Mouse (Mus musculus): ENCODE data around the gene Eya3. TPM values are rescaled to one million over a fixed set of nuclear protein-coding genes. Genes with fewer than 3 reads are reported as not detected.

The Eya3 gene
- polyA plus RNA-seq, 1 experiment = 78.7 TPM

DNA sequence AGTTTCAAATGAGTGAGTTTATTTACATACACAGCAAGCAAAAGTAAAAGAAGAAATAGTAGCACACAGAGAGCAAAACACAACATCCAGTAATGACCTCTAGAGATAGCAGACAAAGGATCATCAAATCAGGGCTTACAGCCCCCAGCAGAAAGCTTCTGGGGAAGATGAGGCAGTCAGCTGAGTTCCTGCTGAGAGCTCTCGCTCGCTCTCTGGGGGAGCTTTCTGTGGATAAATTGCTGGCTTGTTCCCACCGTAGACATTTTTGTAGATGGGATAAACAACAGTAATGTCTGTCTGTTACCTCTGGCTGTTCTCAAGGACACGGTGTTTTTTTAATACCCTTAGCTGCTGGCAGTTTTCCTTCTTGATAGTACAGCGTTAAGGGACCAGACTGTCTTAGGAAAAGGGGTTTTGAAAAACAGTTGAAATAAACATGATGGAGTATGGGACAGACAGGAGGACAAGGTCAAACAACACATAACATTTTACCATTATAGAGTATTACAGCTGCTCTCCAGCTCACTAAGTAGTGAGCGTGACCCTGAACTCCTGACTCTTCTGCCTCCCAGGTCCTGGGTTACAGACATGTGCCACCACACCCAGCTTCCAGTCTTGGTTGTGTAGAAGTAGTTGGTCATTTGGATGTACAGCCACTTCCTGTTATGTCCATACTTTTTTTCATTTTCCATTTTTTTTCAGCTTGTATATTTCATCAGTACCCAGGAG, 10.6 kb downstream of the Eya3 start:
- no peaks in the 10 kb centered on the region for H3K9me3 ChIP-seq (replicated peaks; ENCODE audit: control insufficient read depth, insufficient read depth, low read length, poor library complexity, severe bottlenecking)
- peak overlapping the region; percentile 53 for H3K9ac ChIP-seq (ENCODE audit: low read depth, poor library complexity, severe bottlenecking)
- H3K27ac ChIP-seq (ENCODE audit: insufficient read depth, low read length) = peak overlapping the region; percentile 76
- TF ChIP-seq CTCF (IDR thresholded peaks at IDR 0.05; ENCODE audit: low read depth, low read length) (no peak), EP300 (IDR thresholded peaks at IDR 0.05; ENCODE audit: insufficient read depth, low read depth, low read length) (peak; percentile 41; the same call in 1 of the 2 replicates), POLR2A (IDR thresholded peaks at IDR 0.05; ENCODE audit: insufficient read depth, low read length) (no peak)
- no peaks in the 10 kb centered on the region for H3K36me3 ChIP-seq (ENCODE audit: control insufficient read depth, insufficient read depth, low read length, poor library complexity, severe bottlenecking)
- peaks cover 11% of the 10 kb centered on the region for H3K4me1 ChIP-seq (ENCODE audit: control insufficient read depth, insufficient read depth, low read length)
- H3K4me3 ChIP-seq (ENCODE audit: low read depth, low read length) = no peak overlapping the region
- H3K27me3 ChIP-seq (ENCODE audit: control insufficient read depth, insufficient read depth, low read length, poor library complexity, severe bottlenecking) = no peaks in the 10 kb centered on the region

DNA sequence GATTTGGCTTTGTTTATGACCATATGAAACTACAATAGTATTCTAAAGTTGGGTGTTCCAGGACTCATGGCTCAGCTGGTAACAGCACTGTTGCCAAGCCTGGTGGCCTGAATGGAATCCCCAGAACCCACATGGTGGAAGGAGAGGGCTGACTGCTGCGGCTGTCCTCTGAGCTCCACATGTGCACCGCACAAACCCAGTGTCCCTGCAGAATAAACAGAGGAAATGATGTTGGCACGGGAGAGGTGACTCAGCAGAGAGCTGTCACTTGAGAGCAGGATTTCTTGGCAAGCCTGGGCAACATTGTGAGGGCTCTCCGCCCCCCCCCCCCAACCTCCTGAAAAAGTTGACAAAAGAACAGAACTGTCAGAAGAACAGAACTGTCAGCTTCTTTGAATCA, 14.1 kb downstream of the Eya3 start:
- H3K4me3 ChIP-seq (ENCODE audit: low read depth, low read length) = no peak overlapping the region
- H3K9me3 ChIP-seq (replicated peaks; ENCODE audit: control insufficient read depth, insufficient read depth, low read length, poor library complexity, severe bottlenecking) = no peaks in the 10 kb centered on the region
- 0 out of 2 replicates have a peak overlapping the region, but pooled peaks have one; percentile 25 for H3K27ac ChIP-seq (ENCODE audit: insufficient read depth, low read length)
- no peak for TF ChIP-seq CTCF (IDR thresholded peaks at IDR 0.05; ENCODE audit: low read depth, low read length)
- H3K4me1 ChIP-seq (ENCODE audit: control insufficient read depth, insufficient read depth, low read length) = peaks cover 10% of the 10 kb centered on the region
- H3K36me3 ChIP-seq (ENCODE audit: control insufficient read depth, insufficient read depth, low read length, poor library complexity, severe bottlenecking) = peaks cover 4% of the 10 kb centered on the region; the same call in 1 of the 2 replicates
- no peaks in the 10 kb centered on the region for H3K27me3 ChIP-seq (ENCODE audit: control insufficient read depth, insufficient read depth, low read length, poor library complexity, severe bottlenecking)
- no peak overlapping the region for H3K9ac ChIP-seq (ENCODE audit: low read depth, poor library complexity, severe bottlenecking)

DNA sequence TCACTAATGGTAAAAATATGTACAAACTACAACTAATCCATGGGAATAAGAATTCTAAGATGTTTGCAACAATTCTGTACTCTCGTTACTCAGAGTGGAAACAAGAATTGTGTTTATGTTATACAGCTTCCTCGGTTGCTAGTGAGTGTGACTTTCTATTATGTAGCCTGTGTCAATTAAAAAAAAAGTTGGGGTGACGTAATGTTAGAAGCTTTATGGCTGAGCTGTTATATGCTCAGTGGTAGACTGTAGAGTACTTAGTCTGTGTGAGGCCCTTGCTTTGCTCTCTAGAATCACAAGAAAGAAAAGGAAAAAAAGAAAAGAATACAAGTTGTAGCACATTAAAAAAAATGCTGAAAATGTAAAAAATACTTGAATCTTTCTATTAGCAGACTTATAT, 15.0 kb downstream of the Eya3 start:
- no peak overlapping the region for H3K9ac ChIP-seq (ENCODE audit: low read depth, poor library complexity, severe bottlenecking)
- H3K4me1 ChIP-seq (ENCODE audit: control insufficient read depth, insufficient read depth, low read length) = peaks cover 10% of the 10 kb centered on the region
- TF ChIP-seq EP300 (IDR thresholded peaks at IDR 0.05; ENCODE audit: insufficient read depth, low read depth, low read length) = no peak
- no peak for TF ChIP-seq CTCF (IDR thresholded peaks at IDR 0.05; ENCODE audit: low read depth, low read length)
- no peak for TF ChIP-seq POLR2A (IDR thresholded peaks at IDR 0.05; ENCODE audit: insufficient read depth, low read length)
- no peaks in the 10 kb centered on the region for H3K9me3 ChIP-seq (replicated peaks; ENCODE audit: control insufficient read depth, insufficient read depth, low read length, poor library complexity, severe bottlenecking)
- no peaks in the 10 kb centered on the region for H3K27me3 ChIP-seq (ENCODE audit: control insufficient read depth, insufficient read depth, low read length, poor library complexity, severe bottlenecking)
- no peak overlapping the region for H3K4me3 ChIP-seq (ENCODE audit: low read depth, low read length)
- no peak overlapping the region for H3K27ac ChIP-seq (ENCODE audit: insufficient read depth, low read length)
- peaks cover 4% of the 10 kb centered on the region; the same call in 1 of the 2 replicates for H3K36me3 ChIP-seq (ENCODE audit: control insufficient read depth, insufficient read depth, low read length, poor library complexity, severe bottlenecking)

DNA sequence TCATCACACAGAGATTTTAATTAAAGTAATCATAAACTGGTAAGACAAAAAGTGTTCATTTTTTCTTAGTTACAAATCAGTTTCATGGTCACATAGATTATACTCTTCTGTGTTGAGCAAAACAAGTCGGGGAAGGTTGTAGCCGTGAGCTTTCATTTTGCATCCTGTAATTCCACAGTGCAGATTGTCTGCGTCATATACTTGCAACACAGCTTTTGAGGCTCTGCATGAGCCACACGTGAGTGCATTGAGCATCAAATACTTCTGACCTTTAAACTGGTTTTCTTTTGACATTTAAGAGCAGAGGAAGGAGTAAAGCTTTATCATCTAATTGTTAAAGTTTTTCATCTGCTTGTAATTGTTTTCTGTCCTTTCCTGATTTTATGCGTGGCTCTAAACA, 16.5 kb downstream of the Eya3 start:
- TF ChIP-seq EP300 (IDR thresholded peaks at IDR 0.05; ENCODE audit: insufficient read depth, low read depth, low read length) = no peak
- TF ChIP-seq POLR2A (IDR thresholded peaks at IDR 0.05; ENCODE audit: insufficient read depth, low read length) = no peak
- TF ChIP-seq CTCF (IDR thresholded peaks at IDR 0.05; ENCODE audit: low read depth, low read length) = no peak
- Histone ChIP-seq H3K9ac (ENCODE audit: low read depth, poor library complexity, severe bottlenecking) (no peak overlapping the region), H3K27ac (ENCODE audit: insufficient read depth, low read length) (no peak overlapping the region)

DNA sequence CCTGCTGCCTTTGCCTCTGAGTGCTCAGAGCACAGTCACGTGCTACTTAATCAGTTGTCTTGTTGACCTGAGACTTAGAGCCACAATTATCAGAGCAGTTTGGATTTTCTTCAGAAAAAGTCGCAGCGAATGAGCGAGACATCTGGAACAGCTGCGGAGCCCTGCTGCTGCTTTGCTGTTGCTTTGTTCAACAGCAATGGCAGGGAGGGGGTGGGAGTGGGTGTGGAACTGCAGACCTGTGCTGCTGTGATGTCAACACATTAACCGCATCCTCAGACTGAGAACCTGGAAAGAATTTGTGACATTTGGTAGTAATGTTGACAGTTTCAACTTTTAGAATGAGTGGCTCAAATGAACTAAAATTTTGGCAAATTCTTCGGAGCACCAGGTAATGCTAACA, 20.3 kb downstream of the Eya3 start:
- peaks cover 8% of the 10 kb centered on the region for H3K36me3 ChIP-seq (ENCODE audit: control insufficient read depth, insufficient read depth, low read length, poor library complexity, severe bottlenecking)
- 0 out of 2 replicates have a peak overlapping the region, but pooled peaks have one; percentile 51 for H3K27ac ChIP-seq (ENCODE audit: insufficient read depth, low read length)
- H3K9ac ChIP-seq (ENCODE audit: low read depth, poor library complexity, severe bottlenecking) = no peak overlapping the region

More for the DNA sequence above, 16.5 kb downstream of the Eya3 start:
- Histone ChIP-seq H3K36me3 (ENCODE audit: control insufficient read depth, insufficient read depth, low read length, poor library complexity, severe bottlenecking) (peaks cover 4% of the 10 kb centered on the region; the same call in 1 of the 2 replicates), H3K4me1 (ENCODE audit: control insufficient read depth, insufficient read depth, low read length) (peaks cover 9% of the 10 kb centered on the region), H3K9me3 (replicated peaks; ENCODE audit: control insufficient read depth, insufficient read depth, low read length, poor library complexity, severe bottlenecking) (no peaks in the 10 kb centered on the region), H3K27me3 (ENCODE audit: control insufficient read depth, insufficient read depth, low read length, poor library complexity, severe bottlenecking) (no peaks in the 10 kb centered on the region), H3K4me3 (ENCODE audit: low read depth, low read length) (no peak overlapping the region)

DNA sequence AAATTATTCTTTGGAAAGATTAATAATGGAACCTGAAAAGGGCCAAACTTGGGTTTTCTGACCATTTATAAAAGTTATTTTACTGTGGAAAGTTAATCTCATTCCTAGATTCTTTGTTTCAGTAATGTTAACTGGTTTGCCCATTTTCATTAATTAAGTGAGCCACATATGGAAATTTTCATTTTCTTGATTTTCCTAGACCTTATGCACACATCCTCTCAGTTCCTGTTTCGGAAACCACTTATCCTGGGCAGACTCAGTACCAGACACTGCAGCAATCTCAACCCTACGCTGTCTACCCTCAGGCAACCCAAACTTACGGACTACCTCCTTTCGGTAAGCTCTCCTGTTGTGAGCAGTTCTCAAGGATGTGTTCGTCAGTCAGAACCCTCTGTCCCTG, 33.9 kb downstream of the Eya3 start:
- no peak overlapping the region for H3K9ac ChIP-seq (ENCODE audit: low read depth, poor library complexity, severe bottlenecking)
- H3K4me1 ChIP-seq (ENCODE audit: control insufficient read depth, insufficient read depth, low read length) = no peaks in the 10 kb centered on the region
- H3K9me3 ChIP-seq (replicated peaks; ENCODE audit: control insufficient read depth, insufficient read depth, low read length, poor library complexity, severe bottlenecking) = no peaks in the 10 kb centered on the region
- H3K36me3 ChIP-seq (ENCODE audit: control insufficient read depth, insufficient read depth, low read length, poor library complexity, severe bottlenecking) = peaks cover 48% of the 10 kb centered on the region
- TF ChIP-seq CTCF (IDR thresholded peaks at IDR 0.05; ENCODE audit: low read depth, low read length) = no peak
- no peak for TF ChIP-seq POLR2A (IDR thresholded peaks at IDR 0.05; ENCODE audit: insufficient read depth, low read length)
- no peak for TF ChIP-seq EP300 (IDR thresholded peaks at IDR 0.05; ENCODE audit: insufficient read depth, low read depth, low read length)
- H3K4me3 ChIP-seq (ENCODE audit: low read depth, low read length) = no peak overlapping the region
- H3K27ac ChIP-seq (ENCODE audit: insufficient read depth, low read length) = no peak overlapping the region
- no peaks in the 10 kb centered on the region for H3K27me3 ChIP-seq (ENCODE audit: control insufficient read depth, insufficient read depth, low read length, poor library complexity, severe bottlenecking)

More for the DNA sequence above, 20.3 kb downstream of the Eya3 start:
- TF ChIP-seq EP300 (IDR thresholded peaks at IDR 0.05; ENCODE audit: insufficient read depth, low read depth, low read length) = no peak
- no peak for TF ChIP-seq CTCF (IDR thresholded peaks at IDR 0.05; ENCODE audit: low read depth, low read length)
- H3K4me1 ChIP-seq (ENCODE audit: control insufficient read depth, insufficient read depth, low read length) = peaks cover 6% of the 10 kb centered on the region
- no peaks in the 10 kb centered on the region for H3K27me3 ChIP-seq (ENCODE audit: control insufficient read depth, insufficient read depth, low read length, poor library complexity, severe bottlenecking)
- H3K9me3 ChIP-seq (replicated peaks; ENCODE audit: control insufficient read depth, insufficient read depth, low read length, poor library complexity, severe bottlenecking) = no peaks in the 10 kb centered on the region
- H3K4me3 ChIP-seq (ENCODE audit: low read depth, low read length) = no peak overlapping the region
